Mouse (Mus musculus): ENCODE data around the gene Gabpb2. TPM values are rescaled to one million over a fixed set of nuclear protein-coding genes. Genes with fewer than 3 reads are reported as not detected.

The Gabpb2 gene
- polyA plus RNA-seq, 1 experiment from 2014 or later: 6.7 TPM

GRCm38 (mm10) chr3:95161618-95162344 is 55.9 kb downstream of the Gabpb2 start:
- 6% methylated on average over 9 of the region's 9 CpGs for WGBS
- H3K27ac ChIP-seq: peak overlapping the region; percentile 57
- H3K4me1 ChIP-seq: peaks cover 37% of the 10 kb centered on the region
- H3K27me3 ChIP-seq (replicated peaks): no peaks in the 10 kb centered on the region
- peak overlapping the region; percentile 86 for H3K4me3 ChIP-seq
- peaks cover 27% of the 10 kb centered on the region for H3K36me3 ChIP-seq
- ATAC-seq (ENCODE audit: low FRiP score, low read depth): no peak
- peak overlapping the region; percentile 88 for H3K9ac ChIP-seq
- no peaks in the 10 kb centered on the region for H3K9me3 ChIP-seq
- H3K4me2 ChIP-seq (replicated peaks): peak overlapping the region; percentile 77

- 1% methylated on average over 30 of the region's 30 CpGs for WGBS
- Histone ChIP-seq H3K4me2 (replicated peaks) (peak overlapping the region; percentile 77), H3K36me3 (peaks cover 21% of the 10 kb centered on the region), H3K27me3 (replicated peaks) (no peaks in the 10 kb centered on the region), H3K4me3 (peak overlapping the region; percentile 86), H3K9ac (peak overlapping the region; percentile 88), H3K4me1 (peaks cover 37% of the 10 kb centered on the region), H3K27ac (peak overlapping the region; percentile 57), H3K9me3 (no peaks in the 10 kb centered on the region)
- ATAC-seq (ENCODE audit: low FRiP score, low read depth): peak; percentile 20
These were observed 56.6 kb downstream of the Gabpb2 start for GRCm38 (mm10) chr3:95161041-95161551.

GRCm38 (mm10) chr3:95159987-95160963 is 57.4 kb downstream of the Gabpb2 start, which contains the start of gene Sema6c:
TSS of gene Sema6c (plus strand) at chr3:95160457.
- ATAC-seq (ENCODE audit: low FRiP score, low read depth): peak; percentile 94
- H3K4me1 ChIP-seq: peaks cover 37% of the 10 kb centered on the region
- H3K36me3 ChIP-seq: peaks cover 13% of the 10 kb centered on the region
- H3K4me2 ChIP-seq (replicated peaks): peak within 1 kb of the TSS; percentile 77
- H3K4me3 ChIP-seq: peak within 1 kb of the TSS; percentile 86
- under 1% methylated on average over 66 of the region's 66 CpGs for WGBS
- no peaks in the 10 kb centered on the region for H3K9me3 ChIP-seq
- H3K27ac ChIP-seq: peak within 1 kb of the TSS; percentile 57
- H3K27me3 ChIP-seq (replicated peaks): no peaks in the 10 kb centered on the region
- H3K9ac ChIP-seq: peak within 1 kb of the TSS; percentile 88

GRCm38 (mm10) chr3:95159511-95159986 is 58.2 kb downstream of the Gabpb2 start:
- peak overlapping the region; percentile 77 for H3K4me2 ChIP-seq (replicated peaks)
- 10% methylated on average over 8 of the region's 8 CpGs for WGBS
- no peak overlapping the region for H3K27ac ChIP-seq
- H3K27me3 ChIP-seq (replicated peaks): no peaks in the 10 kb centered on the region
- H3K9me3 ChIP-seq: no peaks in the 10 kb centered on the region
- H3K9ac ChIP-seq: peak overlapping the region; percentile 88; the same call in 1 of the 2 replicates
- peaks cover 37% of the 10 kb centered on the region for H3K4me1 ChIP-seq
- H3K36me3 ChIP-seq: peaks cover 8% of the 10 kb centered on the region
- no peak for ATAC-seq (ENCODE audit: low FRiP score, low read depth)
- peak overlapping the region; percentile 86 for H3K4me3 ChIP-seq

- no peak overlapping the region for H3K4me2 ChIP-seq (replicated peaks)
- H3K9me3 ChIP-seq: no peaks in the 10 kb centered on the region
- H3K4me3 ChIP-seq: no peak overlapping the region
- H3K9ac ChIP-seq: no peak overlapping the region
- H3K36me3 ChIP-seq: no peaks in the 10 kb centered on the region
- no peak for ATAC-seq (ENCODE audit: low FRiP score, low read depth)
- H3K27me3 ChIP-seq (replicated peaks): no peaks in the 10 kb centered on the region
- H3K4me1 ChIP-seq: no peaks in the 10 kb centered on the region
- H3K27ac ChIP-seq: no peak overlapping the region
- WGBS: 51% methylated on average over 4 of the region's 4 CpGs
These were observed 63.8 kb downstream of the Gabpb2 start for GRCm38 (mm10) chr3:95153874-95154273.

- WGBS: 34% methylated on average over 3 of the region's 3 CpGs
- H3K4me3 ChIP-seq: no peak overlapping the region
- no peak overlapping the region for H3K9ac ChIP-seq
- H3K9me3 ChIP-seq: no peaks in the 10 kb centered on the region
- no peak overlapping the region for H3K27ac ChIP-seq
- H3K4me2 ChIP-seq (replicated peaks): no peak overlapping the region
- no peaks in the 10 kb centered on the region for H3K36me3 ChIP-seq
- no peaks in the 10 kb centered on the region for H3K27me3 ChIP-seq (replicated peaks)
- H3K4me1 ChIP-seq: no peaks in the 10 kb centered on the region
- no peak for ATAC-seq (ENCODE audit: low FRiP score, low read depth)
These were observed 69.8 kb downstream of the Gabpb2 start for GRCm38 (mm10) chr3:95147924-95148323.

GRCm38 (mm10) chr3:95142617-95143011 is 75.1 kb downstream of the Gabpb2 start:
- Histone ChIP-seq H3K9me3 (no peaks in the 10 kb centered on the region), H3K27ac (no peak overlapping the region), H3K9ac (no peak overlapping the region), H3K27me3 (replicated peaks) (no peaks in the 10 kb centered on the region), H3K4me2 (replicated peaks) (no peak overlapping the region), H3K4me1 (no peaks in the 10 kb centered on the region), H3K36me3 (peaks cover 12% of the 10 kb centered on the region), H3K4me3 (no peak overlapping the region)
- peak; percentile 81; the same call in 1 of the 2 replicates for ATAC-seq (ENCODE audit: low FRiP score, low read depth)
- WGBS: 10% methylated on average over 5 of the region's 5 CpGs

GRCm38 (mm10) chr3:95141952-95142616 is 75.6 kb downstream of the Gabpb2 start, which contains the start of gene Tnfaip8l2:
TSS of gene Tnfaip8l2 (minus strand) at chr3:95142360.
- Histone ChIP-seq H3K4me3 (no peak within 1 kb of the TSS), H3K9me3 (no peaks in the 10 kb centered on the region), H3K4me1 (no peaks in the 10 kb centered on the region), H3K27me3 (replicated peaks) (no peaks in the 10 kb centered on the region), H3K36me3 (peaks cover 12% of the 10 kb centered on the region), H3K9ac (no peak within 1 kb of the TSS), H3K27ac (no peak within 1 kb of the TSS), H3K4me2 (replicated peaks) (no peak within 1 kb of the TSS)
- ATAC-seq (ENCODE audit: low FRiP score, low read depth): 0 out of 2 replicates have a peak, but pooled peaks have one; percentile 21
- WGBS: 84% methylated on average over 10 of the region's 10 CpGs

- no peaks in the 10 kb centered on the region for H3K27me3 ChIP-seq (replicated peaks)
- no peak overlapping the region for H3K4me2 ChIP-seq (replicated peaks)
- no peak for ATAC-seq (ENCODE audit: low FRiP score, low read depth)
These were observed 76.2 kb downstream of the Gabpb2 start for GRCm38 (mm10) chr3:95141474-95141873.

GRCm38 (mm10) chr3:95140795-95141194 is 76.9 kb downstream of the Gabpb2 start:
- no peaks in the 10 kb centered on the region for H3K9me3 ChIP-seq
- WGBS: 86% methylated on average over 6 of the region's 6 CpGs
- no peak overlapping the region for H3K4me2 ChIP-seq (replicated peaks)
- no peak for ATAC-seq (ENCODE audit: low FRiP score, low read depth)
- no peak overlapping the region for H3K4me3 ChIP-seq
- no peak overlapping the region for H3K9ac ChIP-seq
- H3K27me3 ChIP-seq (replicated peaks): no peaks in the 10 kb centered on the region
- H3K27ac ChIP-seq: no peak overlapping the region
- H3K36me3 ChIP-seq: peaks cover 12% of the 10 kb centered on the region
- H3K4me1 ChIP-seq: no peaks in the 10 kb centered on the region

More at GRCm38 (mm10) chr3:95141474-95141873, 76.2 kb downstream of the Gabpb2 start:
- Histone ChIP-seq H3K36me3 (peaks cover 12% of the 10 kb centered on the region), H3K4me1 (no peaks in the 10 kb centered on the region), H3K4me3 (no peak overlapping the region), H3K27ac (no peak overlapping the region), H3K9ac (no peak overlapping the region), H3K9me3 (no peaks in the 10 kb centered on the region)
- 91% methylated on average over 9 of the region's 9 CpGs for WGBS

- Histone ChIP-seq H3K27ac (no peak overlapping the region), H3K36me3 (peaks cover 12% of the 10 kb centered on the region), H3K4me1 (peaks cover 3% of the 10 kb centered on the region; the same call in 1 of the 2 replicates), H3K9ac (no peak overlapping the region), H3K4me2 (replicated peaks) (no peak overlapping the region), H3K9me3 (no peaks in the 10 kb centered on the region), H3K27me3 (replicated peaks) (no peaks in the 10 kb centered on the region), H3K4me3 (no peak overlapping the region)
- no peak for ATAC-seq (ENCODE audit: low FRiP score, low read depth)
- 64% methylated on average over 18 of the region's 18 CpGs for WGBS
These were observed 77.5 kb downstream of the Gabpb2 start for GRCm38 (mm10) chr3:95140289-95140595.
